Mouse (Mus musculus) lung, postnatal 0 days (tissue): ENCODE measurements at regions not wholly inside any gene's neighbourhood (a gene's known extent, or its start where the extent isn't known, plus 50 kb on each side); places are given as distances from the start of the nearest gene placed in this dataset.

Experiments
- CTCF ChIP-seq: IDR thresholded peaks from 2 replicates; pipeline ENCODE4 v1.5.1; 2016; ENCODE audit warnings: antibody characterized with exemption, mild to moderate bottlenecking
- EP300 ChIP-seq: IDR thresholded peaks from 2 replicates; pipeline ENCODE4 v1.6.1; 2016; ENCODE audit warnings: antibody characterized with exemption, mild to moderate bottlenecking, control low read depth

GRCm38 (mm10) chr13:97473971-97474365, 233.1 kb downstream of the Enc1 start:
- TF ChIP-seq CTCF (no peak), EP300 (no peak)
